Mouse (Mus musculus): ENCODE measurements around the gene Dock3.

GRCm38 (mm10) chr9:106884996-106885900 is 346.5 kb downstream of the Dock3 start:
- no peak for TF ChIP-seq POLR2A (IDR thresholded peaks at IDR 0.05; ENCODE audit: extremely low read depth, insufficient read depth, low read length)
- no peak for TF ChIP-seq CTCF (IDR thresholded peaks at IDR 0.05; ENCODE audit: extremely low read depth, insufficient read depth, low read length)
